Mouse (Mus musculus) liver, adult (tissue): ENCODE measurements around the gene Abcb10.
A peak's percentile ranks its signal among the peaks of the same experiment; 100 is the strongest.

Experiments used
- GATA4 ChIP-seq: IDR thresholded peaks from 2 replicates; pipeline ENCODE4 v1.6.1; 2014; ENCODE audit warnings: mild to moderate bottlenecking, low read length; ENCODE audit not compliant: insufficient replicate concordance

The Abcb10 gene

GRCm38 (mm10) chr8:123948942-123949685 lies 33.8 kb downstream of the Abcb10 start, which contains the start of gene Nup133:
Nup133 (minus strand) TSS chr8:123949265.
- TF ChIP-seq GATA4, result peak; percentile 53; the same call in 1 of the 2 replicates

GRCm38 (mm10) chr8:123929026-123929425 lies 53.9 kb downstream of the Abcb10 start:
- no peak for TF ChIP-seq GATA4

GRCm38 (mm10) chr8:123925671-123926070 lies 57.3 kb downstream of the Abcb10 start:
- no peak for TF ChIP-seq GATA4

- TF ChIP-seq GATA4, result no peak
Measured at GRCm38 (mm10) chr8:123924719-123925118, 58.2 kb downstream of the Abcb10 start.

GRCm38 (mm10) chr8:123914635-123915034 lies 68.3 kb downstream of the Abcb10 start:
- no peak for TF ChIP-seq GATA4

- no peak for TF ChIP-seq GATA4
Measured at GRCm38 (mm10) chr8:123912265-123912664, 70.7 kb downstream of the Abcb10 start.

GRCm38 (mm10) chr8:123907604-123908003 lies 75.3 kb downstream of the Abcb10 start:
- no peak for TF ChIP-seq GATA4

- no peak for TF ChIP-seq GATA4
Measured at GRCm38 (mm10) chr8:123902653-123903052, 80.3 kb downstream of the Abcb10 start.
